Mouse (Mus musculus): ENCODE data around the gene B3gnt2. TPM values are rescaled to one million over a fixed set of nuclear protein-coding genes. Genes with fewer than 3 reads are reported as not detected.

Gene B3gnt2
- polyA plus RNA-seq, 1 experiment from 2014 or later = 2.0 TPM

- Histone ChIP-seq H3K9me3 (ENCODE audit: control insufficient read depth, low read length) (no peaks in the 10 kb centered on the region), H3K27me3 (ENCODE audit: control insufficient read depth, insufficient read depth, low read length) (no peaks in the 10 kb centered on the region), H3K4me1 (ENCODE audit: control insufficient read depth, insufficient read depth, low read length) (no peaks in the 10 kb centered on the region), H3K4me2 (ENCODE audit: low read depth) (no peak overlapping the region), H3K27ac (ENCODE audit: low read depth, low read length) (no peak overlapping the region), H3K9ac (ENCODE audit: low read length) (no peak overlapping the region), H3K36me3 (ENCODE audit: control insufficient read depth, insufficient read depth, low read length) (no peaks in the 10 kb centered on the region), H3K4me3 (ENCODE audit: low read depth, low read length) (no peak overlapping the region)
- DNase-seq (ENCODE audit: low spot score) (no peak), ATAC-seq (ENCODE audit: insufficient read depth, low FRiP score, low TSS enrichment) (no peak)
- 89% methylated on average over 7 of the region's 7 CpGs for WGBS
These were observed 44.9 kb downstream of the B3gnt2 start for GRCm38 (mm10) chr11:22815877-22816276.

- ATAC-seq (ENCODE audit: insufficient read depth, low FRiP score, low TSS enrichment) (no peak), DNase-seq (ENCODE audit: low spot score) (no peak)
- no peak overlapping the region for H3K4me2 ChIP-seq (ENCODE audit: low read depth)
- no peaks in the 10 kb centered on the region for H3K4me1 ChIP-seq (ENCODE audit: control insufficient read depth, insufficient read depth, low read length)
- H3K4me3 ChIP-seq (ENCODE audit: low read depth, low read length) = no peak overlapping the region
- H3K9me3 ChIP-seq (ENCODE audit: control insufficient read depth, low read length) = no peaks in the 10 kb centered on the region
- no peak overlapping the region for H3K9ac ChIP-seq (ENCODE audit: low read length)
- no peaks in the 10 kb centered on the region for H3K27me3 ChIP-seq (ENCODE audit: control insufficient read depth, insufficient read depth, low read length)
- no peaks in the 10 kb centered on the region for H3K36me3 ChIP-seq (ENCODE audit: control insufficient read depth, insufficient read depth, low read length)
- H3K27ac ChIP-seq (ENCODE audit: low read depth, low read length) = no peak overlapping the region
These were observed 45.6 kb downstream of the B3gnt2 start for GRCm38 (mm10) chr11:22815143-22815542.

- WGBS = 84% methylated on average over 5 of the region's 5 CpGs
- Histone ChIP-seq H3K4me1 (ENCODE audit: control insufficient read depth, insufficient read depth, low read length) (no peaks in the 10 kb centered on the region), H3K36me3 (ENCODE audit: control insufficient read depth, insufficient read depth, low read length) (no peaks in the 10 kb centered on the region), H3K4me2 (ENCODE audit: low read depth) (no peak overlapping the region), H3K9me3 (ENCODE audit: control insufficient read depth, low read length) (no peaks in the 10 kb centered on the region), H3K9ac (ENCODE audit: low read length) (no peak overlapping the region), H3K27ac (ENCODE audit: low read depth, low read length) (no peak overlapping the region), H3K4me3 (ENCODE audit: low read depth, low read length) (no peak overlapping the region), H3K27me3 (ENCODE audit: control insufficient read depth, insufficient read depth, low read length) (no peaks in the 10 kb centered on the region)
- DNase-seq (ENCODE audit: low spot score) (no peak), ATAC-seq (ENCODE audit: insufficient read depth, low FRiP score, low TSS enrichment) (no peak)
These were observed 46.6 kb downstream of the B3gnt2 start for GRCm38 (mm10) chr11:22813921-22814704.

GRCm38 (mm10) chr11:22813427-22813826 lies 47.3 kb downstream of the B3gnt2 start:
- DNase-seq (ENCODE audit: low spot score) (no peak), ATAC-seq (ENCODE audit: insufficient read depth, low FRiP score, low TSS enrichment) (no peak)
- Histone ChIP-seq H3K4me1 (ENCODE audit: control insufficient read depth, insufficient read depth, low read length) (no peaks in the 10 kb centered on the region), H3K9ac (ENCODE audit: low read length) (no peak overlapping the region), H3K4me2 (ENCODE audit: low read depth) (no peak overlapping the region), H3K27me3 (ENCODE audit: control insufficient read depth, insufficient read depth, low read length) (no peaks in the 10 kb centered on the region), H3K4me3 (ENCODE audit: low read depth, low read length) (no peak overlapping the region), H3K9me3 (ENCODE audit: control insufficient read depth, low read length) (no peaks in the 10 kb centered on the region), H3K27ac (ENCODE audit: low read depth, low read length) (no peak overlapping the region), H3K36me3 (ENCODE audit: control insufficient read depth, insufficient read depth, low read length) (no peaks in the 10 kb centered on the region)
- WGBS = 88% methylated on average over 3 of the region's 3 CpGs

- H3K9me3 ChIP-seq (ENCODE audit: control insufficient read depth, low read length) = no peaks in the 10 kb centered on the region
- 90% methylated on average over 3 of the region's 3 CpGs for WGBS
- no peak for DNase-seq (ENCODE audit: low spot score)
These were observed 49.3 kb downstream of the B3gnt2 start for GRCm38 (mm10) chr11:22811413-22811812.

GRCm38 (mm10) chr11:22809465-22810096 lies 51.2 kb downstream of the B3gnt2 start:
- 84% methylated on average over 7 of the region's 7 CpGs for WGBS

More at GRCm38 (mm10) chr11:22811413-22811812, 49.3 kb downstream of the B3gnt2 start:
- H3K4me1 ChIP-seq (ENCODE audit: control insufficient read depth, insufficient read depth, low read length) = no peaks in the 10 kb centered on the region
- no peak overlapping the region for H3K9ac ChIP-seq (ENCODE audit: low read length)
- no peak for ATAC-seq (ENCODE audit: insufficient read depth, low FRiP score, low TSS enrichment)
- H3K4me2 ChIP-seq (ENCODE audit: low read depth) = no peak overlapping the region
- H3K4me3 ChIP-seq (ENCODE audit: low read depth, low read length) = no peak overlapping the region
- H3K27me3 ChIP-seq (ENCODE audit: control insufficient read depth, insufficient read depth, low read length) = no peaks in the 10 kb centered on the region
- H3K36me3 ChIP-seq (ENCODE audit: control insufficient read depth, insufficient read depth, low read length) = no peaks in the 10 kb centered on the region
- no peak overlapping the region for H3K27ac ChIP-seq (ENCODE audit: low read depth, low read length)

GRCm38 (mm10) chr11:22808040-22808439 lies 52.7 kb downstream of the B3gnt2 start:
- DNase-seq (ENCODE audit: low spot score) (no peak), ATAC-seq (ENCODE audit: insufficient read depth, low FRiP score, low TSS enrichment) (no peak)
- Histone ChIP-seq H3K27ac (ENCODE audit: low read depth, low read length) (no peak overlapping the region), H3K36me3 (ENCODE audit: control insufficient read depth, insufficient read depth, low read length) (no peaks in the 10 kb centered on the region), H3K4me1 (ENCODE audit: control insufficient read depth, insufficient read depth, low read length) (no peaks in the 10 kb centered on the region), H3K9ac (ENCODE audit: low read length) (no peak overlapping the region), H3K27me3 (ENCODE audit: control insufficient read depth, insufficient read depth, low read length) (no peaks in the 10 kb centered on the region), H3K4me3 (ENCODE audit: low read depth, low read length) (no peak overlapping the region), H3K9me3 (ENCODE audit: control insufficient read depth, low read length) (no peaks in the 10 kb centered on the region), H3K4me2 (ENCODE audit: low read depth) (no peak overlapping the region)

More at GRCm38 (mm10) chr11:22809465-22810096, 51.2 kb downstream of the B3gnt2 start:
- H3K4me1 ChIP-seq (ENCODE audit: control insufficient read depth, insufficient read depth, low read length) = no peaks in the 10 kb centered on the region
- no peak overlapping the region for H3K4me3 ChIP-seq (ENCODE audit: low read depth, low read length)
- DNase-seq (ENCODE audit: low spot score) = no peak
- H3K9ac ChIP-seq (ENCODE audit: low read length) = no peak overlapping the region
- no peak overlapping the region for H3K4me2 ChIP-seq (ENCODE audit: low read depth)
- no peaks in the 10 kb centered on the region for H3K27me3 ChIP-seq (ENCODE audit: control insufficient read depth, insufficient read depth, low read length)
- ATAC-seq (ENCODE audit: insufficient read depth, low FRiP score, low TSS enrichment) = no peak
- no peaks in the 10 kb centered on the region for H3K9me3 ChIP-seq (ENCODE audit: control insufficient read depth, low read length)
- H3K27ac ChIP-seq (ENCODE audit: low read depth, low read length) = no peak overlapping the region
- H3K36me3 ChIP-seq (ENCODE audit: control insufficient read depth, insufficient read depth, low read length) = no peaks in the 10 kb centered on the region

GRCm38 (mm10) chr11:22805171-22805570 lies 55.6 kb downstream of the B3gnt2 start:
- H3K4me1 ChIP-seq (ENCODE audit: control insufficient read depth, insufficient read depth, low read length) = no peaks in the 10 kb centered on the region
- no peak overlapping the region for H3K4me3 ChIP-seq (ENCODE audit: low read depth, low read length)
- 91% methylated on average over 1 of the region's 1 CpGs for WGBS
- ATAC-seq (ENCODE audit: insufficient read depth, low FRiP score, low TSS enrichment) (no peak), DNase-seq (ENCODE audit: low spot score) (no peak)
- no peak overlapping the region for H3K4me2 ChIP-seq (ENCODE audit: low read depth)
- H3K9ac ChIP-seq (ENCODE audit: low read length) = no peak overlapping the region
- no peaks in the 10 kb centered on the region for H3K27me3 ChIP-seq (ENCODE audit: control insufficient read depth, insufficient read depth, low read length)
- H3K9me3 ChIP-seq (ENCODE audit: control insufficient read depth, low read length) = no peaks in the 10 kb centered on the region
- H3K27ac ChIP-seq (ENCODE audit: low read depth, low read length) = no peak overlapping the region
- no peaks in the 10 kb centered on the region for H3K36me3 ChIP-seq (ENCODE audit: control insufficient read depth, insufficient read depth, low read length)

- H3K4me1 ChIP-seq (ENCODE audit: control insufficient read depth, insufficient read depth, low read length) = no peaks in the 10 kb centered on the region
- 33% methylated on average over 9 of the region's 9 CpGs for WGBS
- no peak overlapping the region for H3K9ac ChIP-seq (ENCODE audit: low read length)
- H3K4me2 ChIP-seq (ENCODE audit: low read depth) = no peak overlapping the region
- ATAC-seq (ENCODE audit: insufficient read depth, low FRiP score, low TSS enrichment) = no peak
- H3K36me3 ChIP-seq (ENCODE audit: control insufficient read depth, insufficient read depth, low read length) = no peaks in the 10 kb centered on the region
- no peak for DNase-seq (ENCODE audit: low spot score)
- no peaks in the 10 kb centered on the region for H3K27me3 ChIP-seq (ENCODE audit: control insufficient read depth, insufficient read depth, low read length)
- no peak overlapping the region for H3K27ac ChIP-seq (ENCODE audit: low read depth, low read length)
- no peaks in the 10 kb centered on the region for H3K9me3 ChIP-seq (ENCODE audit: control insufficient read depth, low read length)
- H3K4me3 ChIP-seq (ENCODE audit: low read depth, low read length) = no peak overlapping the region
These were observed 60.8 kb downstream of the B3gnt2 start for GRCm38 (mm10) chr11:22799987-22800424.
